Mouse (Mus musculus) stomach, embryonic 14.5 days (tissue): ENCODE measurements around the gene Mecom. TPM values are rescaled to one million over a fixed set of nuclear protein-coding genes. Genes with fewer than 3 reads are reported as not detected.

Source experiments
- ATAC-seq: fragments of 200-750 bp; cut with Nextera tagmentation; 2 replicates; pipeline ENCODE4 v1.8.0; 2017; ENCODE audit warnings: low read depth, moderate TSS enrichment; ENCODE audit not compliant: insufficient number of reproducible peaks, insufficient read depth, low FRiP score
- H3K27ac ChIP-seq: fragments of 300-500 bp; sonication (generic); 2 replicates; pipeline ENCODE4 v1.5.1; 2014; ENCODE audit warnings: mild to moderate bottlenecking, low read length, moderate library complexity, mixed read lengths
- H3K27me3 ChIP-seq: fragments of 300-500 bp; sonication (generic); 2 replicates; pipeline ENCODE4 v1.6.1; 2014; ENCODE audit warnings: low read length, control low read depth, mixed read lengths; ENCODE audit not compliant: control insufficient read depth, insufficient read depth
- H3K36me3 ChIP-seq: fragments of 300-500 bp; sonication (generic); 2 replicates; pipeline ENCODE4 v1.6.1; 2014; ENCODE audit warnings: mild to moderate bottlenecking, control low read depth, low read length, moderate library complexity, mixed read lengths; ENCODE audit not compliant: control insufficient read depth, insufficient read depth
- H3K4me1 ChIP-seq: fragments of 300-500 bp; sonication (generic); 2 replicates; pipeline ENCODE4 v1.6.1; 2014; ENCODE audit warnings: low read length, control low read depth, mixed read lengths; ENCODE audit not compliant: control insufficient read depth, insufficient read depth
- H3K4me2 ChIP-seq: fragments of 300-500 bp; sonication (generic); replicated peaks from 2 replicates; pipeline ENCODE4 v1.6.1; 2014; ENCODE audit warnings: low read depth, low read length, control low read depth
- H3K4me3 ChIP-seq: fragments of 300-500 bp; sonication (generic); 2 replicates; pipeline ENCODE4 v1.5.1; 2014; ENCODE audit warnings: low read depth, low read length, control low read depth
- H3K9ac ChIP-seq: fragments of 300-500 bp; sonication (generic); replicated peaks from 2 replicates; pipeline ENCODE4 v1.6.1; 2014; ENCODE audit warnings: low read depth, mild to moderate bottlenecking, control low read depth, low read length, moderate library complexity, mixed read lengths
- H3K9me3 ChIP-seq: fragments of 300-500 bp; sonication (generic); 2 replicates; pipeline ENCODE4 v1.6.1; 2016; ENCODE audit warnings: low read depth, low read length, control low read depth; ENCODE audit not compliant: control insufficient read depth
- WGBS: fragments of 180-500 bp; shearing (Covaris S2); extraction: QIAGEN DNeasy Blood & Tissue Kit; methylation state at CpG from one replicate; pipeline ENCODE4 v1.1.7; 2014; 5-methylcytosine and 5-hydroxymethylcytosine counted together
- polyA plus RNA-seq: library from polyadenylated mRNA; unstranded; fragments of >200 nt; fragmentation: Nextera tagmentation; extraction: Ambion mirVana; gene quantifications from 2 replicates; pipeline ENCODE4 v1.2.1, GENCODE M21; 2014

Gene Mecom
- polyA plus RNA-seq, 1 experiment from 2014 or later, result 101 TPM

DNA sequence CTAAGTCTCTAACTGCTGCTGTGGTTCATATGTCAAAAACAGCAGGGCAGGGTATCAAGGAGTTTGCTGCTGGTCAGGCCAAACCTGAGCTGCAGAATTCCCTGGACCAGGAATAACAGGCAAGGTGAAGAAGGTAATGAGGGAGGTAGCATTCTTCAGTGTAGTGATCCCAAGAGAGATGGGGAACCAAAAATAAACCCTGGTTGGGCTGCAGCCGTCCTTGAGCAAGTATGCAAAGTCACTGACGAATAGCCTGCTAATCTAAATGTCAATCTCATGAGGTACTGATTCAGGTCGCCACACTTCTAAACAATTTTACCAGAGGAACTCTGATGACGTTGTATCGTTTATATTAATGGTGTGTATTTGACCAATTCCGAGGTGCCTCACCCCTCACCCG lies 148.9 kb downstream of the Mecom start:
- WGBS, result 58% methylated on average over 7 of the region's 7 CpGs
- Histone ChIP-seq H3K36me3 (no peaks in the 10 kb centered on the region), H3K9ac (no peak overlapping the region), H3K27ac (no peak overlapping the region), H3K4me1 (no peaks in the 10 kb centered on the region), H3K4me3 (no peak overlapping the region), H3K4me2 (no peak overlapping the region), H3K9me3 (no peaks in the 10 kb centered on the region), H3K27me3 (no peaks in the 10 kb centered on the region)
- ATAC-seq, result no peak

DNA sequence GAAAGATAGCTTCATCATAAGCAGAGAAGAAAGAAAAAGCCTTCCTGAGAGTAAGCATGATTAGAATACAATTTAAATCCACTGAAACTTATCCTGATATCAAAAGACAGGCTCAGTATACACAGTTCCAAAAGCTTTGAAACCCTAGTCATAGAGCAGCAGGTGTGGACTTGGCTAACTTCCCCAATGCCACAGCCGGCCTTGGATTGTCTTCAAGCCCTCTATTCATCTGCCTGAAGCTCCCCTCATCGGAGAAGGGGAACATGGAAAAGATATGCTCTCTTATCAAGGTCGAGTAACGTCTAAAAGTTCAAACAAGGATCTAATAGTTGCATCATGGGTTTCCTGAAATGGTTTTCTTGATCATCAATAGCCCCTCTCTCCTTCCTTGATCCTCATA lies 152.9 kb downstream of the Mecom start:
- H3K4me1 ChIP-seq, result peaks cover 6% of the 10 kb centered on the region; the same call in 1 of the 2 replicates
- no peak overlapping the region for H3K4me2 ChIP-seq
- no peak for ATAC-seq
- no peaks in the 10 kb centered on the region for H3K36me3 ChIP-seq
- H3K27ac ChIP-seq, result no peak overlapping the region
- no peaks in the 10 kb centered on the region for H3K9me3 ChIP-seq
- 82% methylated on average over 4 of the region's 4 CpGs for WGBS
- H3K9ac ChIP-seq, result no peak overlapping the region
- no peaks in the 10 kb centered on the region for H3K27me3 ChIP-seq
- H3K4me3 ChIP-seq, result no peak overlapping the region

DNA sequence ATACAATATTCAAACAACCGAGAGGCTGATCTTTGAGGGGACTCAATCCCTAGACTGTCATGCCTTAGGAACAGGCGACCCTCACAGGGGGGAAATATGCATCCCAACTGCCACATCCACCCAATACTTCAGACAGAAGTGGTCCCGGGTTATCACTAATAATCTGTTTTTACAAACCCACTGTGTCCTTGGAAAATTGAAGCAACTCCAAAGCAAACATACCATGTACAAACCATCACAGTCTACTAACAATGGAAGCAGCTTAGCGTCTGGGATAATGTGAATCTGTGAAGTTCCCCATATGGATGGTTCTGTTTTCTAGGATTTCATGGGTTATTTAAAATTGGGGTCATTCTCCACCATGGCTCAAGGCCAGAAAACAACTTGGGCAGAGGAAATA lies 155.1 kb downstream of the Mecom start:
- WGBS, result 54% methylated on average over 4 of the region's 4 CpGs
- Histone ChIP-seq H3K36me3 (no peaks in the 10 kb centered on the region), H3K9ac (no peak overlapping the region), H3K27me3 (no peaks in the 10 kb centered on the region), H3K4me3 (no peak overlapping the region), H3K27ac (no peak overlapping the region), H3K4me2 (no peak overlapping the region), H3K9me3 (no peaks in the 10 kb centered on the region), H3K4me1 (peaks cover 6% of the 10 kb centered on the region; the same call in 1 of the 2 replicates)
- ATAC-seq, result no peak

DNA sequence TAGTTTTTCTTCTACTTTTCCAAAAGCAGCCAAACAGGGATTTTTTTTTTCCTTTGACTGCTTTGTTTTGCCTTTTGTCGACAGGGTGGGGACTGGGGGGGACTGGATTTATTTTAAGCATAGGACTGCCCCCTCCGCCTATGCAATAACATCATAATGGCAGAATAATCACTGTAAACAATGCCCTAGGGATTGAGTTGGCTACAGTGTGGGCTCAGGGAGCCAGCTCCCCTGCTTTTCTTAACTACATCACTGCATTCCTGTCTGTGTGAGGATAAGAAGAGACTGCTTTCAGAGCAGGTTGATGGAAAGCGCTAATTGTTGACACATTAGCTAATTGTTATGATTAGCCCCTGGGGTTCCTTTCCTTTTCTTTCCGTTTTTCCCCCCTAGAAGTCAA lies 155.6 kb downstream of the Mecom start:
- Histone ChIP-seq H3K4me2 (no peak overlapping the region), H3K36me3 (no peaks in the 10 kb centered on the region), H3K27ac (no peak overlapping the region), H3K4me3 (no peak overlapping the region), H3K4me1 (peaks cover 6% of the 10 kb centered on the region; the same call in 1 of the 2 replicates), H3K27me3 (no peaks in the 10 kb centered on the region), H3K9me3 (no peaks in the 10 kb centered on the region), H3K9ac (no peak overlapping the region)
- WGBS, result 22% methylated on average over 4 of the region's 4 CpGs
- no peak for ATAC-seq

DNA sequence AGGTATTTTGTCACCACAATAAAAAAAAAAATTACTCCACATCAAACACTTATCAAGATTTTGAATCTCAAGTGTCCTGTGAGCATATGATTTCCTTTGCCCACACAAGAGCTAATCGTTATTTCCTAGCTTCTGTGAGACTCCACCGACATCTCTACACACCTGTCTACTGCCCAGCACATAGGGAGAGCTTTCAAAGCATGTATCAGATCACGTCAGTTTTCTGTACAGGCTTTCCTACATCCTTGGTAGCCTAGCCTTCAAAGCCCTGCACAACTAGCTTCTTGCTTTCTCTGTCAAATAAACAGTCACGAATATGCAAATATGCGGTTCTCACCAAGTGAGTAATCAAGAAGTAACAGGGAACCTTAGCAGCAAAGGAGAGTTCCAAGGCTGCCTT lies 157.5 kb downstream of the Mecom start:
- no peak overlapping the region for H3K4me2 ChIP-seq
- H3K4me1 ChIP-seq, result peaks cover 6% of the 10 kb centered on the region; the same call in 1 of the 2 replicates
- H3K9ac ChIP-seq, result no peak overlapping the region
- H3K27me3 ChIP-seq, result no peaks in the 10 kb centered on the region
- H3K4me3 ChIP-seq, result no peak overlapping the region
- H3K9me3 ChIP-seq, result no peaks in the 10 kb centered on the region
- ATAC-seq, result no peak
- WGBS, result 87% methylated on average over 5 of the region's 5 CpGs
- no peak overlapping the region for H3K27ac ChIP-seq
- no peaks in the 10 kb centered on the region for H3K36me3 ChIP-seq

DNA sequence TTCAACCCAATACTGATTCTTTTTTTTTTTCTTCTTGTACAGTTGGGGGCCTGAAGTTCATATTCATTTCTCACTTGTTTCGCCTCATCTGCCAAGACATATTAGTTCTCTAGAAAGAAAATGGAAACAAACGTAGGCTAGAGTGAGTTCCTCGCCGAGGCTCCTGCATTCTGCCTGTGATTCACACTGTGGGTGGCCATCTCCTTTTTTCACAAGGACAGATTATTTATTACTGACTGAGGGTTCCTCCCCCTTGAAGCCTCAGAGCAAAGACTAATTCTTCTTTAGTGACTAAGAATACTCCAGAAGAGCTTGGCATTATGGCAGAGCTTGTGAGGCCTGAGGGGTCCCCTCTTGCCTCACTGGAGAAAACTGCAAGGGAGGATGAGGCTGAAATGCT lies 167.5 kb downstream of the Mecom start:
- Histone ChIP-seq H3K4me2 (no peak overlapping the region), H3K27me3 (no peaks in the 10 kb centered on the region), H3K36me3 (no peaks in the 10 kb centered on the region), H3K9me3 (no peaks in the 10 kb centered on the region), H3K4me1 (no peaks in the 10 kb centered on the region), H3K27ac (no peak overlapping the region), H3K9ac (no peak overlapping the region), H3K4me3 (no peak overlapping the region)
- no peak for ATAC-seq
- WGBS, result 41% methylated on average over 4 of the region's 4 CpGs

DNA sequence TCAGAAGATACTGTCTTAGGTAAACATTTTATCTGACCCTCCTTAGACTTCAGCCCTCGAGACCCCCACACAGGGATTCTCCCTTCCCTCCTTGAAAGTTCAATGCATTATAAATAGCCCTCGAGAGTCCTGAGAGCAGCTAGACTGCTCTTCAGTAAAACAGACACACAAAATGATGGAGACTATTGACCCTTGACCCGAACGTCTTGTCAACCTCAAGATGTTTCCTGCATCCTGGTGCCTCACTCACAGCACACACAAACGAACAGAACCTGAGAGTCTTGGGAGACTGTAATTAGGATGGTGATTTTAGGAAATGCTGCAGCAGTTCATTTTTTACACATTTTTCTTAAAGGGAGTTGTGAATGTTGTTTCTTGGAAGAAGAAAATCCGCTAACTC lies 168.5 kb downstream of the Mecom start:
- Histone ChIP-seq H3K27ac (no peak overlapping the region), H3K9me3 (no peaks in the 10 kb centered on the region), H3K9ac (no peak overlapping the region), H3K4me3 (no peak overlapping the region), H3K36me3 (no peaks in the 10 kb centered on the region), H3K27me3 (no peaks in the 10 kb centered on the region), H3K4me1 (no peaks in the 10 kb centered on the region), H3K4me2 (no peak overlapping the region)
- no peak for ATAC-seq
- 45% methylated on average over 6 of the region's 6 CpGs for WGBS

DNA sequence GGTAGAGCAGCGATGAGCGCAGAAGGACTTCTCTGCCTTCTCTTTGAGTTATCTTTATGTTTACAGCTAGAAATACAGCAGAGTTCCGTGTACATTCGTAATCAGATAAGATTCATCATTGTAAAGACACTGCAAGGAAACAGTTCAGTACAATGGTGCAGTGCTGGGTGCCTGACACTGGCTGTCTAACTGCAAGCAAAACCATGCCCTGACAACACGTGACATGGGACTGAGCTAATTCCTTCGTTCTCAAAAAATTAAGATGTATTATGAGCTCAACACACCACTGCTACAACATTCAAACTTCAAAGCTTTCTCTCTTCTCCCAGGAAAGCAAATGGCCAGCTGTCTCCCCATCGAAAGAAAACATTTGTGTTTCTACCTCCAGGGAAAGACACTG lies 176.3 kb downstream of the Mecom start:
- H3K4me1 ChIP-seq, result peaks cover 7% of the 10 kb centered on the region; the same call in 1 of the 2 replicates
- no peak overlapping the region for H3K27ac ChIP-seq
- no peaks in the 10 kb centered on the region for H3K9me3 ChIP-seq
- H3K36me3 ChIP-seq, result no peaks in the 10 kb centered on the region
- no peak for ATAC-seq
- 34% methylated on average over 7 of the region's 7 CpGs for WGBS
- H3K4me3 ChIP-seq, result no peak overlapping the region
- H3K9ac ChIP-seq, result no peak overlapping the region
- H3K4me2 ChIP-seq, result 0 out of 2 replicates have a peak overlapping the region, but pooled peaks have one; percentile 16
- H3K27me3 ChIP-seq, result no peaks in the 10 kb centered on the region

DNA sequence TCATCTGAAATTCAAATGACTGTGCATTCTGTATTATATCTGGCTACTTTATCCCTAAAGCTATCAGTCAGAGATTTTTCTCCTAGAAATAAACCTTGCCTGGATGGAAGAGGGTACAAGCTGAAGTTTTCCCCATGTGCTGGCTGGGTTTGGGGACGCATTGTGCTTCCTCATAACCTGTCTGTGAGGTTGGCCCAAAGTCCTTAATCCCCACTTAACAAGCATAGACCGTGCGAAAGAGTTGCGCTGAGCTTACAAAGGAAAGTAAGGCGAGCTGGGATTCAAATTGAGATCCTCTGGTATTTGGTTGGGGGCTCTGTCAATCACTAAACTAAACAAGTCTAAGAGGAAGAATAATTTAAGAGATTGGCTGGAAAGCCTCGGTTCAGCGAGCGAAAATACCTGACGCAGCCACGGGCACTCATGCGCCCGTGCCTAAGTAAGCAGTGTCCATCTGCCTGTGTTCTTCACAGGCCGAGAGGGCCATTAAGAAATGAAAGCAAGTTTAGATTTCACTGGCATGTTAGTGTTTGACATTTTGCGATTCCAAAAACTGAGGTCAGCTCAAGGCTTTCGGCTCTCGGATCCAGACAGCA lies 176.8 kb downstream of the Mecom start:
- Histone ChIP-seq H3K36me3 (no peaks in the 10 kb centered on the region), H3K4me3 (no peak overlapping the region)
- WGBS, result 43% methylated on average over 16 of the region's 16 CpGs

More for the DNA sequence above, 176.8 kb downstream of the Mecom start:
- no peak for ATAC-seq
- H3K9ac ChIP-seq, result no peak overlapping the region
- no peak overlapping the region for H3K27ac ChIP-seq
- peaks cover 7% of the 10 kb centered on the region; the same call in 1 of the 2 replicates for H3K4me1 ChIP-seq
- no peaks in the 10 kb centered on the region for H3K27me3 ChIP-seq
- 0 out of 2 replicates have a peak overlapping the region, but pooled peaks have one; percentile 16 for H3K4me2 ChIP-seq
- no peaks in the 10 kb centered on the region for H3K9me3 ChIP-seq
